Comparison of ENCODE assay signal across 21 mouse cellular contexts in the genomic region with DNA sequence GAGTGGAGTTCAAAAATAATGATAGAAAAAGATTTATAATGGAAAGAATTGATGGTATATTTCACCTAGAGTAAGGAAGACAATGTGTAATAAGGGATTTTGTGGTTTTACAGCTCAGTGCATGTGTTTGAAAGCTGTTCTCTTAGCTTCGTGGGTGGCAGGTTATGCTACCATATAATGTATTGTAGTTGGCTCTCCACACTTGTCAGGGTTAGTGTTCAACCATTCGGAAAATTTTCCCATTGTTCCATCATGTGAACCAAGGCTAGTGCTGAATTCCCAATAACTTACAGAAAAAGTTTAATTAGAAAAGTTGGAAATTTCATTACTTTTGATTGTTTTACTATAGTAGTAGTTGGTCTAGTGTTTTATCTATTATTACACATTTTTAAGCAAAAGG.
"Had no signal": no experiment of that assay in that cellular context is flagged by ENCODE, and none has a peak within 500 bp of the region (broad histone marks: within the 10 kb centered on the region; RNA-seq: fewer than 3 reads in every experiment).

No protein-coding gene starts in this region.

- H3K4me2 ChIP-seq: limb, embryonic 12.5 days; limb, embryonic 15.5 days; liver, embryonic 11.5 days; lung, embryonic 15.5 days; midbrain, embryonic 12.5 days; midbrain, embryonic 15.5 days; neural tube, embryonic 12.5 days; neural tube, embryonic 15.5 days had no signal

- H3K27me3 ChIP-seq: limb, embryonic 12.5 days; limb, embryonic 15.5 days; lung, embryonic 15.5 days; midbrain, embryonic 12.5 days; midbrain, embryonic 15.5 days; neural tube, embryonic 12.5 days; neural tube, embryonic 15.5 days had no signal

- H3K4me1 ChIP-seq: limb, embryonic 15.5 days; midbrain, embryonic 15.5 days; neural tube, embryonic 12.5 days had no signal

- ATAC-seq: liver, postnatal 0 days; midbrain, embryonic 15.5 days had no signal

- H3K9me3 ChIP-seq: limb, embryonic 12.5 days; limb, embryonic 15.5 days; lung, embryonic 15.5 days; midbrain, embryonic 12.5 days; midbrain, embryonic 15.5 days; neural tube, embryonic 12.5 days; neural tube, embryonic 15.5 days had no signal

- H3K4me3 ChIP-seq: layer of hippocampus, adult 2 months; left cerebral cortex, adult 2 months; limb, embryonic 12.5 days; limb, embryonic 15.5 days; lung, embryonic 15.5 days; midbrain, embryonic 12.5 days; midbrain, embryonic 15.5 days; neural tube, embryonic 12.5 days; neural tube, embryonic 15.5 days had no signal

- H3K27ac ChIP-seq: layer of hippocampus, adult 2 months; left cerebral cortex, adult 2 months; limb, embryonic 12.5 days; limb, embryonic 15.5 days; liver, embryonic 14.5 days; lung, embryonic 15.5 days; midbrain, embryonic 12.5 days; midbrain, embryonic 15.5 days; neural tube, embryonic 12.5 days; neural tube, embryonic 15.5 days had no signal

- H3K9ac ChIP-seq: limb, embryonic 12.5 days; limb, embryonic 15.5 days; liver, embryonic 14.5 days; liver, postnatal 0 days; lung, embryonic 15.5 days; midbrain, embryonic 12.5 days; midbrain, embryonic 15.5 days; neural tube, embryonic 12.5 days; neural tube, embryonic 15.5 days had no signal

- DNase-seq: kidney, adult 9 months; kidney, postnatal 25 days; layer of hippocampus, adult 9-11 months; layer of hippocampus, postnatal 36 days; left cerebral cortex, postnatal 4 days; liver, postnatal 0 days; lung, postnatal 14 days; lung, postnatal 4 days; thymus, adult 18-20 months; thymus, postnatal 36 days had no signal
